26 mouse cellular contexts compared by ENCODE assay signal in the genomic region with DNA sequence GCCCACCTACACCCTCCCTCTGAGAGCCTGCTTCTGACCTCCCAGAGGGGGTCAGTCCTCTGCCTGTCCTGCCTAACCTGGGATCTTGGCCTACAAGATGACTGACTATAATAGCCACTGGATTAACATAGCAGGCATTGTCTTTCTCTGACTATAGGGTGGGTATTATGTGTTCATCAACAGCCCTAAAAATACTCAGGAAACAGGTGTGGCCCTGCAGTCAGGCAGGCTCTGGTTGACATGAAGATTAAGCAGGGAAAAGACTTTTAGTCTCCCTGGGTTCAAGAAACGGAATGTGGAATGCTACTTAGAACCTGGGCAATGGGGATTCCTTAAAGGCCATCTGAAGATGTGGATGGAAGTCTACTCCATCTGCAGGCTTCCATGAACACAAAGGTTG. TPM values are rescaled to one million over a fixed set of nuclear protein-coding genes. Genes with fewer than 3 reads are reported as not detected.
DNase-seq lines count a peak whose midpoint lies in the region; ATAC-seq and TF ChIP-seq lines count a peak whose summit lies in the region.
"Had no signal": no experiment of that assay in that cellular context is flagged by ENCODE, and none has a peak within 500 bp of the region (broad histone marks: within the 10 kb centered on the region; RNA-seq: fewer than 3 reads in every experiment).

No protein-coding gene starts in this region.

- H3K4me2 ChIP-seq in heart, embryonic 12.5 days, result peak overlapping the region; percentile 82
- 0 out of 2 replicates have a peak overlapping the region, but pooled peaks have one; percentile 57 for H3K4me2 ChIP-seq in heart, postnatal 0 days (ENCODE audit: low read depth, low read length)
- H3K4me2 ChIP-seq in limb, embryonic 12.5 days, result no peak overlapping the region
- H3K4me2 ChIP-seq in myocyte (ENCODE audit: low read depth), result peak overlapping the region; percentile 64
- H3K4me2 ChIP-seq: embryonic facial prominence, embryonic 13.5 days; hindbrain, embryonic 13.5 days; liver, embryonic 11.5 days; midbrain, embryonic 13.5 days; stomach, embryonic 15.5 days had no signal

- ATAC-seq in heart, embryonic 12.5 days (ENCODE audit: insufficient number of reproducible peaks, low FRiP score), result no peak
- no peak for ATAC-seq in heart, postnatal 0 days (ENCODE audit: insufficient read depth, low read depth)
- no peak for ATAC-seq in limb, embryonic 12.5 days (ENCODE audit: insufficient number of reproducible peaks, insufficient read depth, low FRiP score, low TSS enrichment, low read depth)
- ATAC-seq: forebrain, embryonic 16.5 days; intestine, postnatal 0 days; midbrain, embryonic 13.5 days had no signal

- H3K27me3 ChIP-seq in heart, embryonic 12.5 days (replicated peaks), result no peaks in the 10 kb centered on the region
- H3K27me3 ChIP-seq in heart, postnatal 0 days (ENCODE audit: control insufficient read depth, insufficient read depth, low read length), result no peaks in the 10 kb centered on the region
- H3K27me3 ChIP-seq in limb, embryonic 12.5 days, result peaks cover 24% of the 10 kb centered on the region
- no peaks in the 10 kb centered on the region for H3K27me3 ChIP-seq in myocyte (ENCODE audit: control insufficient read depth, insufficient read depth, insufficient read length)
- H3K27me3 ChIP-seq: stomach, embryonic 15.5 days had no signal

- TF ChIP-seq POLR2A in myocyte (IDR thresholded peaks at IDR 0.05; ENCODE audit: insufficient read length, low read depth), result no peak

- TF ChIP-seq EP300 in heart, postnatal 0 days (IDR thresholded peaks at IDR 0.05; ENCODE audit: low read depth), result no peak

- TF ChIP-seq CTCF in heart, postnatal 0 days (IDR thresholded peaks at IDR 0.05; ENCODE audit: low read depth), result no peak

- H3K4me1 ChIP-seq in heart, embryonic 12.5 days (replicated peaks), result peaks cover 85% of the 10 kb centered on the region
- peaks cover 57% of the 10 kb centered on the region for H3K4me1 ChIP-seq in heart, postnatal 0 days (ENCODE audit: control insufficient read depth, insufficient read depth)
- peaks cover 38% of the 10 kb centered on the region for H3K4me1 ChIP-seq in limb, embryonic 12.5 days (replicated peaks)

- 50% methylated on average over 1 of the region's 1 CpGs for WGBS in heart, embryonic 12.5 days
- WGBS in heart, postnatal 0 days, result 60% methylated on average over 1 of the region's 1 CpGs
- 79% methylated on average over 1 of the region's 1 CpGs for WGBS in limb, embryonic 12.5 days

- no peaks in the 10 kb centered on the region for H3K9me3 ChIP-seq in heart, embryonic 12.5 days (replicated peaks)
- H3K9me3 ChIP-seq in heart, postnatal 0 days (replicated peaks; ENCODE audit: control insufficient read depth, low read length), result no peaks in the 10 kb centered on the region
- no peaks in the 10 kb centered on the region for H3K9me3 ChIP-seq in limb, embryonic 12.5 days
- H3K9me3 ChIP-seq: embryonic facial prominence, embryonic 13.5 days; hindbrain, embryonic 13.5 days; megakaryocyte, embryonic 14.5 days; midbrain, embryonic 13.5 days; stomach, embryonic 15.5 days had no signal

- H3K36me3 ChIP-seq in heart, embryonic 12.5 days, result peaks cover 16% of the 10 kb centered on the region
- 0 out of 2 replicates have a peak, but pooled peaks cover 7% of the 10 kb centered on the region for H3K36me3 ChIP-seq in heart, postnatal 0 days (replicated peaks; ENCODE audit: control insufficient read depth, insufficient read depth, low read length)
- H3K36me3 ChIP-seq in limb, embryonic 12.5 days, result no peaks in the 10 kb centered on the region
- H3K36me3 ChIP-seq in myocyte (ENCODE audit: control insufficient read depth, insufficient read depth), result no peaks in the 10 kb centered on the region
- H3K36me3 ChIP-seq: embryonic facial prominence, embryonic 13.5 days; hindbrain, embryonic 13.5 days; midbrain, embryonic 13.5 days; stomach, embryonic 15.5 days had no signal

- H3K4me3 ChIP-seq in heart, embryonic 12.5 days, result no peak overlapping the region
- H3K4me3 ChIP-seq in heart, postnatal 0 days (ENCODE audit: low read depth, low read length), result no peak overlapping the region
- H3K4me3 ChIP-seq in limb, embryonic 12.5 days (replicated peaks), result no peak overlapping the region
- peak overlapping the region; percentile 64 for H3K4me3 ChIP-seq in myocyte
- H3K4me3 ChIP-seq: embryonic facial prominence, embryonic 13.5 days; erythroblast, embryonic 14.5 days; hindbrain, embryonic 13.5 days; megakaryocyte, embryonic 14.5 days; midbrain, embryonic 13.5 days; stomach, embryonic 15.5 days had no signal

- no peak for DNase-seq in heart, adult 11 months
- DNase-seq in heart, postnatal 0 days (ENCODE audit: low spot score), result no peak
- DNase-seq in heart, adult 8-10 months (ENCODE audit: low spot score), result no peak
- DNase-seq: adrenal gland, postnatal 25 days; B cell, adult 2 months; cerebellum, adult 11-12 months; cerebellum, adult 9-11 months; embryo, embryonic 11 days; kidney, adult 9 months; kidney, postnatal 10 days; layer of hippocampus, postnatal 36 days; lung, postnatal 4 days had no signal

- no peak overlapping the region for H3ac ChIP-seq in myocyte (ENCODE audit: control insufficient read depth, insufficient read length)

- H3K9ac ChIP-seq in heart, embryonic 12.5 days, result peak overlapping the region; percentile 89; the same call in 1 of the 2 replicates
- 0 out of 2 replicates have a peak overlapping the region, but pooled peaks have one; percentile 68 for H3K9ac ChIP-seq in heart, postnatal 0 days (replicated peaks; ENCODE audit: low read depth, low read length)
- no peak overlapping the region for H3K9ac ChIP-seq in limb, embryonic 12.5 days (replicated peaks)
- H3K9ac ChIP-seq: embryonic facial prominence, embryonic 13.5 days; hindbrain, embryonic 13.5 days; midbrain, embryonic 13.5 days; stomach, embryonic 15.5 days had no signal

- peak overlapping the region; percentile 100 for H3K27ac ChIP-seq in heart, embryonic 12.5 days (ENCODE audit: poor library complexity, severe bottlenecking)
- peak overlapping the region; percentile 95 for H3K27ac ChIP-seq in heart, postnatal 0 days (ENCODE audit: low read depth)
- H3K27ac ChIP-seq in limb, embryonic 12.5 days, result 0 out of 2 replicates have a peak overlapping the region, but pooled peaks have one; percentile 37
- H3K27ac ChIP-seq: embryonic facial prominence, embryonic 13.5 days; hindbrain, embryonic 13.5 days; midbrain, embryonic 13.5 days; stomach, embryonic 15.5 days had no signal

- H3K79me2 ChIP-seq in myocyte (ENCODE audit: control insufficient read depth, insufficient read depth), result peaks cover 13% of the 10 kb centered on the region

TF ChIP-seq in myocyte, 11 proteins besides CTCF, POLR2A, EP300 and RAD21:
- TF ChIP-seq CEBPB (IDR thresholded peaks at IDR 0.05; ENCODE audit: insufficient read depth, poor library complexity, severe bottlenecking), result no peak
- TF ChIP-seq TCF12 (IDR thresholded peaks at IDR 0.05; ENCODE audit: insufficient read depth, poor library complexity, severe bottlenecking), result peak; percentile 66
- TF ChIP-seq E2F4 (IDR thresholded peaks at IDR 0.05; ENCODE audit: insufficient read depth), result no peak
- peak in 2 of 3 experiments; percentile 2 to 71 for TF ChIP-seq MYOG (IDR thresholded peaks at IDR 0.05; ENCODE audit: control insufficient read depth in 1 of 3, insufficient read depth in 1 of 3, insufficient read length in 2 of 3, low read depth in 2 of 3)
- TF ChIP-seq MYOD1 (IDR thresholded peaks at IDR 0.05; ENCODE audit: control insufficient read depth in 1 of 3, insufficient read length in 2 of 3, low read depth in 2 of 3), result peak in 2 of 3 experiments; percentile 67 to 82
- no peak for TF ChIP-seq TCF3 (IDR thresholded peaks at IDR 0.05; ENCODE audit: insufficient read length, low read depth)
- TF ChIP-seq REST (IDR thresholded peaks at IDR 0.05; ENCODE audit: insufficient read depth, insufficient read length), result no peak
- no peak for TF ChIP-seq MAX (IDR thresholded peaks at IDR 0.05; ENCODE audit: low read depth)

RNA-seq across cellular contexts. Expression of a gene that starts 19.3 kb away (rescaled TPM):
- polyA plus RNA-seq in heart, embryonic 12.5 days (2016; fragmentation: Nextera tagmentation; extraction: Ambion mirVana), result 3,113 and 3,172 TPM in 2 replicates
- 4,186 and 4,592 TPM in 2 replicates for total RNA-seq in heart, postnatal 0 days (2014; rRNA removed; ENCODE audit: low replicate concordance)
- 4,392 and 4,399 TPM in 2 replicates for polyA plus RNA-seq in heart, postnatal 0 days (2015; fragmentation: Nextera tagmentation; extraction: Ambion mirVana)
- 1 to 10 TPM in 2 of 4 experiments, under 1 TPM in 2; 0.44 to 2.4 (median 1.1) TPM for total RNA-seq in heart, adult 8-10 months (2022)
- polyA plus RNA-seq in limb, embryonic 12.5 days (2016; fragmentation: Nextera tagmentation; extraction: Ambion mirVana), result 89.0 and 101 TPM in 2 replicates
- polyA plus RNA-seq in myocyte (2012; fragmentation: generic; extraction: Trizol), result 3,569 TPM
- total RNA-seq: adrenal gland, postnatal 25 days had no signal
- polyA plus RNA-seq: erythroblast, embryonic 14.5 days; forebrain, embryonic 16.5 days had no signal

RNA-seq across cellular contexts. Expression of a gene that starts 19.9 kb away (rescaled TPM):
- polyA plus RNA-seq in heart, embryonic 12.5 days (2016; fragmentation: Nextera tagmentation; extraction: Ambion mirVana), result 3.0 and 3.3 TPM in 2 replicates
- total RNA-seq in heart, postnatal 0 days (2014; rRNA removed; ENCODE audit: low replicate concordance), result 4.4 and 32.9 TPM in 2 replicates
- 9.1 and 11.1 TPM in 2 replicates for polyA plus RNA-seq in heart, postnatal 0 days (2015; fragmentation: Nextera tagmentation; extraction: Ambion mirVana)
- 1 to 10 TPM; 5.0 to 8.6 (median 5.5) TPM for total RNA-seq in heart, adult 8-10 months (2022)
- 5.2 and 5.3 TPM in 2 replicates for polyA plus RNA-seq in limb, embryonic 12.5 days (2016; fragmentation: Nextera tagmentation; extraction: Ambion mirVana)
- polyA plus RNA-seq in myocyte (2012; fragmentation: generic; extraction: Trizol), result 0.46 TPM
- total RNA-seq: adrenal gland, postnatal 25 days; gastrocnemius, adult 8-10 months had no signal
- polyA plus RNA-seq: erythroblast, embryonic 14.5 days had no signal

RNA-seq across cellular contexts. Expression of a gene that starts 32.6 kb away (rescaled TPM):
- polyA plus RNA-seq in heart, embryonic 12.5 days (2016; fragmentation: Nextera tagmentation; extraction: Ambion mirVana), result 73.0 and 74.1 TPM in 2 replicates
- 87.5 and 130 TPM in 2 replicates for total RNA-seq in heart, postnatal 0 days (2014; rRNA removed; ENCODE audit: low replicate concordance)
- polyA plus RNA-seq in heart, postnatal 0 days (2015; fragmentation: Nextera tagmentation; extraction: Ambion mirVana), result 65.5 and 67.2 TPM in 2 replicates
- 10 to 100 TPM in 1 of 4 experiments, 1 to 10 TPM in 3; 7.2 to 12.7 (median 8.4) TPM for total RNA-seq in heart, adult 8-10 months (2022)
- polyA plus RNA-seq in limb, embryonic 12.5 days (2016; fragmentation: Nextera tagmentation; extraction: Ambion mirVana), result 43.6 and 43.7 TPM in 2 replicates
- polyA plus RNA-seq in myocyte (2012; fragmentation: generic; extraction: Trizol), result 317 TPM

RNA-seq across cellular contexts. Expression of a gene that starts 37.7 kb away (rescaled TPM):
- 5,319 and 5,490 TPM in 2 replicates for polyA plus RNA-seq in heart, embryonic 12.5 days (2016; fragmentation: Nextera tagmentation; extraction: Ambion mirVana)
- 1,865 and 1,929 TPM in 2 replicates for total RNA-seq in heart, postnatal 0 days (2014; rRNA removed; ENCODE audit: low replicate concordance)
- 13,184 and 14,025 TPM in 2 replicates for polyA plus RNA-seq in heart, postnatal 0 days (2015; fragmentation: Nextera tagmentation; extraction: Ambion mirVana)
- total RNA-seq in heart, adult 8-10 months (2022), result over 10,000 TPM in 2 of 4 experiments, 1,000 to 10,000 TPM in 2; 8,821 to 11,650 (median 10,060) TPM
- polyA plus RNA-seq in limb, embryonic 12.5 days (2016; fragmentation: Nextera tagmentation; extraction: Ambion mirVana), result 36.0 and 40.6 TPM in 2 replicates
- 2,000 TPM for polyA plus RNA-seq in myocyte (2012; fragmentation: generic; extraction: Trizol)
- polyA plus RNA-seq: erythroblast, embryonic 14.5 days; forebrain, embryonic 11.5 days had no signal

Comparison
In these comparisons a context has a peak if more than half of its experiments do, and no peak if none do; other contexts are left out.
1. H3K27ac ChIP-seq: peak in every context shown above with its lines; median percentile 100 in heart, embryonic 12.5 days; 95 in heart, postnatal 0 days; 37 in limb, embryonic 12.5 days.
2. RNA of a gene that starts 19.3 kb away (polyA plus RNA-seq): 4,392 to 4,399 TPM in heart, postnatal 0 days, 3,569 TPM in myocyte (single experiment) and 3,113 to 3,172 TPM in heart, embryonic 12.5 days; 89.0 to 101 TPM in limb, embryonic 12.5 days; every median in the first group is over 10 times any median in the second.